Mouse (Mus musculus) central nervous system, embryonic 11.5 days (tissue): ENCODE results near the gene Arl4a. TPM values are rescaled to one million over a fixed set of nuclear protein-coding genes. Genes with fewer than 3 reads are reported as not detected.

ENCODE experiments used
- polyA plus RNA-seq: library from polyadenylated mRNA; depleted of rRNA; stranded (reverse); fragments of >200 nt; gene quantifications from 2 replicates; pipeline ENCODE4 v1.2.3, GENCODE M21; 2012; rRNA removed

Gene Arl4a
- 34.0 and 34.4 TPM in 2 replicates for polyA plus RNA-seq

DNA sequence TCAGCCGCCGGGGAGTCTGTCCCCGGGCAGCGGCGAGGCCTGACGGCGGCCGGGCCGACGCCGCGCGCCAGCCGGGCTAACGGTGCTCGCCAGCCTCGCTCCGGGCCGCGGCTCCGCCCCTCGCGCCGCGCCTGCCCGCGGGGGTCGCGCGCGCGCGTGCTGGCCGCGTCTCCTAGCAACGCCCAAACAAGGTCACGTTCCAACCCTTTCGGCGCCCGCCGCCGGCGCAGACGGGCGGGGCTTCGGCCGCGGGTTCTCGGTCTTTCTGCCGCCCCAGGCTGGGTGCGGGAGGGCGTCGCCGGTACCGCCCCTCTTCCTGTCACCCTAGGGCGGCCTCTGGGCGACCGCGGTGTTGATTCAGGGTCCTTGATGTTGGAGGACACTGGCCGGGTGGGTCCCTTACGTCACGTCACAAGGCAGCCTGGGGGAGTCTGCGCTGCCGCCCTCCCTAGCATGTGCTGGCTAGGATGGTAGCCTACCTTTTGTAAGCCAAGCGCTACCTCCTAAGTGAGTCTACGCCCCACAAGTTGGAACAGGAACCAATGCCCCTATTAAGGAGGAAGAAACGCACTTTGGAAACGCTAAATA lies at the start of gene Arl4a:
TSS of gene Arl4a (minus strand) at position 150 of the 588 bp plus-strand sequence.

Other genes starting within 250 kb of the Arl4a start
- 0.04 and 0.29 TPM in 2 replicates for gene Scin, start 96.2 kb upstream of the Arl4a start, polyA plus RNA-seq
- 0.50 and 0.53 TPM in 2 replicates for gene Lsmem1, start 161.5 kb upstream of the Arl4a start, polyA plus RNA-seq
- gene Ifrd1, start 210.5 kb upstream of the Arl4a start, polyA plus RNA-seq, result 56.4 and 75.2 TPM in 2 replicates